Mouse (Mus musculus) ovary, postnatal 36 days (tissue): ENCODE measurements around the gene Ckm.

ENCODE experiments used
- DNase-seq: peaks from one replicate; pipeline ENCODE4 v3.0.0; 2022; ENCODE audit warnings: low spot score, mixed read lengths

Ckm gene

DNA sequence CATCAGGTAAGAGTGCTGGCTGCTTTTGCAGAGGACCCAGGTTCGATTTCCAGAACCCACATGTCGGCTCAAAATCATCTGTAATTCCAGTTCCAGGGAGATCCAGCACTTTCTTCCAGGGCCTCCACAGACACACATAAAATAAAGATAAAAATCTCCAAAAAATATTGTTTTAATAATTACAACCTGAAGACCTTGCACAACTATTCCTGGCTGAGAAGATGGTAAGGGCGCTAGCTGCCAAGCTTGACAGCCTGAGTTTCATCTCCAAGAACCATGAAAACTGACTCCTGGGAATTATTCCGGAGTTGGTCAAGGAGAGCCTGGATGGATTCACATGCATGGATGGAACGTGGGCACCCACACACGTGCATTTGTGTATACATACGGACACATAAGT lies at the start of gene Ckm:
TSS of gene Ckm (plus strand) at position 301 of the 400 bp plus-strand sequence.
- no peak for DNase-seq

DNA sequence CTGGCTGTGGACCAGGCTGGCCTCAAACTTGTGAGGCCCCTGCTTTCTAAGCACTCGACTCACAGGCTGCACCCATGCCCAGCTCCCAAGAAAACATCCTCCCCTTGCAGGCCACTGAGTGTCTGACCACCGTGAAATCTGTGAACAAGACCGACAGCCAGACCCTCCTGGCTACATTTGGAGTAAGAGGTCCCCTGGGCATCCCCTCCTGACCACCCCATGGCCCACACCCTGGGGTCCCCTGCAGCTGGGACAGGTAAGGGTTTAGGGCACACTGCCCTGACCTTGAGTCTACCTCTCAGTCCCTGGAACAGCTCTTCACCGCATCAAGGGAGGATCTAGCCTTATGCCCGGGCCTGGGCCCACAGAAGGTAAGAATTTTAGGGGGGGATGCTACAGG lies 49.6 kb upstream of the Ckm start:
- no peak for DNase-seq

DNA sequence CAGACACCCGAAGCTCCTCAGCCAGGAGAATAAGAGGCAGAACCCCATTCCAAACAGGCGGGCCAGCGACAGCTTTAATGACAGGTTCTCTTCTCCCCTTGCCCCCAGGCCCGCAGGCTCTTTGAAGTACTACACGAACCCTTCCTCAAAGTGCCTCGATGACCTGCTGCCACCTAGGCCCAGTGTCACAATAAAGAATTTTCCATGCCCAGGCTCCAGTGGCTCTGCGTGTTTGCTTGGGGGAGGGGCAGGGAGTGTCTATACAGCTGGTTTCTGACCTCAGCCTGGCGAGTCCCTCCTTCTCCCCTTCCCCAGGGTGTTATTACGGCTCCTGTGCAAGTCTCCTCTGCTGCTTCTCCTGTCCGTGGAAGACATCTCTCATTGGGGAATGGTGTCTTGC lies 48.3 kb upstream of the Ckm start:
- no peak for DNase-seq

DNA sequence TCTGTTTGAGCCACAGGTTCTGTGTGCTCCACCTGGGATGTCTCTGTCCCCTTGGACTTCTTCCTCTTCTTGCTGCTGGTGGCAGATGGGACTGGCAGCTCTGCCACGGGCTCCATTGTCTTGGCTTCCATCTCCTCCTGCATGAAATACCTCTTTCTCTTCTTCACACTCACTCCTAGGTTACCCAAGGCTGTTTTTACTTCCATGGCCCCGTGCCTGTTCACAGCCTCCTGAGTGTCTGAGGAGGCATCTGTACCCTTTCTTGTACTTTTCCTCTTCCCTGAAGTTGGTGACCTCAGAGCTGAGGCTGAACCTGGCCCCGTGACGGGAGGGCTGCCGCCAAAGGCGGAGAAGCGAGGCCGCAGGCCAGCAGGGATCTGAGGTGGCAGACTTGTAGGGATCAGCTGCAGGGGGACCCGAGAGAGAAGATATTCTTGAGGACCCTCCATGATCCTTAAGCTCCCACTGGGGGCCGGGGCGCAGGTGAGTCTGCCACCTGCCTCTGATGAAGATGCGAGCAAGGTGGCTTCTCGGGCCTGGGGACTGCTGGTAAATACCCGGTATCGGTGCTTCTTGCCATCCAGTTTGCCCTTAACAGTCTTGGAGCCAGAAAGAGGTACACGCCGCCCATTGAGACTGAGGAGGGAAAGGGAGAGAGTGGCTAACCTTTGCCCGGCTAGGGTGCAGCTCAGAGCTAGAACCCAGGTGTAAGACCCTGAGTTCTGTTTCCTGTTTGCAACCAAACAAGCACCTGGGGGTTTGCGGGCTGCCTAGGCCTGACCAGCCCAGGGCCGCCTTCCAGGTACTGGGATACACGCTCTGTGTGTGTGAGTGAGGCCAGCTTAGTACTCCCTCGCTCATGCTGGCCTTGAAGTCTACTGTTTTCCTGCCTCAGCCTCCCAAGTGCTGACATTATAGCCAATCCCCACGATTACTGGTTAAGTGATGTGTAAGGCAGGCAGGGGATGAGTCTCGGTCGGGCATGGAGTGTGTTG lies 46.9 kb upstream of the Ckm start:
- DNase-seq: no peak

DNA sequence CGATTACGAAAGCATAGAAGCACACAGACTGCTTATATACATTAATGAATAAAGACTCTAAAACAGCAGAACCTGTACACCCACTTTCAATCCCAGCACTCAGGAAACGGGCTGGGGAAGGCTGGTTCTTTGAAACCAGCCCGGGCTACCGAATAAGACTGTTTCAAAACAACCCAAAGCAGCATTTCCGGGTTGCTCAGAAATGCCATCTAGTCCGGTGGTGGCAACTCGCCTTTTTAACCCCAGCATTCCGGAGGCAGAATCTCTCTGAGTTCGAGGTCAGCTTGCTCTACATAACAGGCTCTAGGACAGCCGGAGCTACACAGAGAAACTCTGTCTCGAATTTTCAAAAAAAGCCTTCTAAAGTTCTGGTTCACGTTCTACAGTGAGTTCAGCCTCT lies 45.9 kb upstream of the Ckm start:
- DNase-seq: no peak

DNA sequence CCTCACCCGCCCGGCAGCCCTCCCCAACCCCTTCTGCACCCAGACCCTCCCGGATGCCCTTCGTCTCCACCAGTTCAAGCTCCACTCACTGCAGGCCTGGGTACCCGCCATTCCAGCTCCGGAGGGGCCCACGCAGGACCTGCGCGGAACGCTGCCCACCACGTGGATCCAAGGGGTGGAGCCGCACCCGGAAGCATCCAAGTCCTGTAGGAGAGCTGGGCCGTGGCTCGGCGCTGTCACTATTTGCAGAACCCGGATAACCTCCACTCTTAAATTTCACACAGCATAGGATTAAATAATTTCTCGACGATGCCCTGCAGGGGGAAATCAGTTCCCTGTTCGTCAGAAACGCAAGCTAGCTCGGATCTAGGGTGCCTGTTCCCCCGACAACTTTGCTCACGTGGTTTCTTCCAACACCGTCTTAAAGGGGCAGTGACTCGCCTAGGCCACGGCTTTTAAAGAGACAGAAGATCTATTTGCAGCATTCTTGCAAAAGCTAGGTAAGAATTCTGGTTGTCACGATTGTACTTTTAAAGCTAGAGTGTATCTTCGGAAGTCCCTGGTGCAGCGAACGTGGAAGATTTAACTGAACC lies 45.2 kb upstream of the Ckm start, which contains the start of the genes Cd3eap and Ppp1r13l:
TSS of gene Cd3eap (minus strand) at position 185 of the 593 bp plus-strand sequence.
TSS of gene Ppp1r13l (plus strand) at position 451 of the 593 bp plus-strand sequence.
- peak; percentile 85 for DNase-seq

DNA sequence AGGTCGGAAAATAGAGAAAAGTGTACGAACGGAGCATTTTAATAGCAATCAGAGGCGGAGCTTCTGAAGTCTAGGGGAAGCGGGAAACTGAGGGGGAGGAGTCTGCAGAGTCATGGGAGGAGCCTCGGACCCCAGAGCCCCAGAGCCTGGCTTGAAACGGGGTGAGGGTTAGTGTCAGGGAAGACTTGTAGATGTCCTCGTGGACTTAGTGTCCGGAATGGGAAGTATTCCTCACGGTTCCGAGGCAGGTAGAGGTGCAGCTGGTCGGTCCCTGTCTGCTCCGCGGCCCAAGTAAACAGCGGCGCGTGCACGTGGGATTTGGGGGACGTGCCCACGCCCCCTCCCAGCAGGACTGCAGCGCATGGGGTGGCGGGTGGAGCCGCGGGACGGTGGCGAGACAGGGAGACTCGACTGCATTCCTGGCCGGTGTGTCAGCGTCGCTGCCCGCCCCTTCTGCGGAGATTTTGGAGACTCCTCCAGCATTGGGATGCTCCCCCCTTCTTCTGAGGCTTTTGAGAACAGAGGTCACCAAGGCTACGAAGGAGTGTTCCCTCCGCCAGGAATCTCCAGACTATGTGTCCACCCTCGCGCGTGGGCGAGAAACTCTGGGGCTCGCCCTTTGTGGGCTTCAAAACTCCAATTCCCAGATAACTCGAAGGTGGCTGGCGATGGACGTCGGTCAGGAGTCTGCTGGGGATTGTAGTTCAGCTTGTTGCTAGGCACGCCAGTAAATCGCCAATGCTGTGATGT lies 44.5 kb upstream of the Ckm start:
- peak; percentile 66 for DNase-seq

DNA sequence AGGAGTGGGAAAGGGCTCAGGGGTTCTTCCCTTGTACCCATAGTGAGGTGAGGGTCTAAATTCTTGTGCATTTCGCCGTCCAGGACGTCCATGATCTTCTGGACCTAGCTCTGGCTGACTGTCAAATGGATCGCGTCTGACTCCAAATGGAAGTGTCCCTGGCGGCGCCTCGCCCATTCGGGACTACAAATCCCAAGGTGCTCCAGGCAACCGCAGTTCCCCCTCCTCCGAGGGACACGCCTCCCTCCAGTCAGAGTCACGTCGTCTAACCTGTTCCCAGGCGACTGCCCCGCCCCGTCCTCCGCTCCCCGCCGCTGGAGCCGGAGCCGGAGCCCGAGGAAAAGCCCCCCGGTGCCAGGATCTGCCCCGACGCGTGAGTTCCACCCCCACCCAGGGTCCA lies 43.6 kb upstream of the Ckm start:
- peak; percentile 88 for DNase-seq

DNA sequence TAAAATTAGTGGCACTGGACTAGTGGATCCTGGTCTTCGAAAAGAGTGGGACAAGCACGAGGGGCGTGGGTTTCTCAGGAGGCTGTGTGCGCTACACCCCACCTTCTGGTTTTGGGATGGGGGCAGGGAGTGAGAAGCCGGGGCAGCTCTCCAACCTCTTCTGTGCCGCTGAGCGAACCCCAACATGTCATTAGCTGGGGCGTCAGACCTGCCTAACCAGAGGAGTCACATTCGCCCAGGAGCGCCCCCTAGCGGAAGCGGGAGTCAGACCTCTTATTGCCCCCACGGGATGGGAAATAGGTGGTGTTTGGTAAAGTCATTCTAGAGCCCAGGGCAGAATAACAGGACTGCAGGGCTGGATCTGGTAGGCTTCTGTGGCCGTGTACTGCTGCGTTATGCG lies 42.9 kb upstream of the Ckm start:
- DNase-seq: peak; percentile 75

DNA sequence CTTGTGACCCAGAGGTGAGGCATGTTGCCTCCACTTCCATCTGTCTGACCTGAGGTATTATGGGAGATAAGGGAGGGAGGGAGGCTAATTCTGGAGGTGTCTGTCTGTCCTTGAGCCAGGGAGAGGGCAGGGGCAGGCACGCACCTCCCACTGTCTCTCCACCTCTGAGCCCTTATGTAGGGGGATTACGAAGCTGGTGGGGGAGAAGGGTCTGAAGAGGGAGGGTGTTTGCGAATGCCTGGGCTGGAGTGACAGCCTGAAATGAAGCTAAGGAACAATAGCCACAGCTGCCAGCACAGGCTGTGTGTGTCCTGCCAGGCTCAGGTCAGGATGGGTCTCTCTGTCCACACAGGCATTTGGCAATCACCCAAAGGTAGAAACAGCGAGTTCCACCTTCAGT lies 42.3 kb upstream of the Ckm start:
- no peak for DNase-seq

DNA sequence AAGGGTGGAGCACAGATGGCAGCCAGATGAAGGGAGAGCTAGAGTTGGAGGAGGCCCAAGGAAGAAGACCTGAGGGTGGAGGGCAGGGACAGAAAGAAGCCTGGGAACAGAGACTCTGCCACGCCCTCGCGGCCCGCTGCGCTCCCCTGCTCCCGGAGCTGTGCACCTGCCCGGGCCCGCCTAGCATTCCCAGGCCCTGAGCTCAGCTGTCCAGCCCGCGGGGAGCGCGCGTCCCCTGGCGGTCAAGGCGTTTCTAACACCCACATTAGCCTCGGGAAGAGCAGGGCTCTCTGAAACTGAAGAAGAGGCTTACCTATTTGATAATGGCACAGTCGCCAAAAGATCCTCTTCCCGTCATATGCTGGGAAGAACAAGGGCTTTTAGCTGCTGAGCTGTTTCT lies 40.7 kb upstream of the Ckm start:
- DNase-seq: peak; percentile 81

DNA sequence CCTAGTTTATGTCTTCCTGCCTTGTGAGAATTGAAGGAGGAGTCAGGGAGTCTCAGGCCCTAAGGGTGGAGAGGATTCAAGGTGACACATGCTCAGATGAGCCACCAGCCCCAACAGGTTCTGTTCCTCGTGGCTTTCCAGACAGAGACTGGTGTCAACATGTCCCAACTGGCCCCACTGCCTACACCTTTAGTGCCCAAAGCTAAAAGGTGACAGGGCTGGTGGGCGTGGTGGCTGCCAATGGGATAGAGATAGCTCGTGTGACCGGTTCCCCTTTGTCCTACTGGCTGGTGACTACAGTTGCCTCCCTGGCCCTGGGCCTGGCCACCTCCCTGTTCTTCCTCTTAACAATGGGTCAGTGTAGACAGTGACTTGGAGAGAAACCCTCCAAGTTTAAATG lies 39.2 kb upstream of the Ckm start:
- DNase-seq: no peak

DNA sequence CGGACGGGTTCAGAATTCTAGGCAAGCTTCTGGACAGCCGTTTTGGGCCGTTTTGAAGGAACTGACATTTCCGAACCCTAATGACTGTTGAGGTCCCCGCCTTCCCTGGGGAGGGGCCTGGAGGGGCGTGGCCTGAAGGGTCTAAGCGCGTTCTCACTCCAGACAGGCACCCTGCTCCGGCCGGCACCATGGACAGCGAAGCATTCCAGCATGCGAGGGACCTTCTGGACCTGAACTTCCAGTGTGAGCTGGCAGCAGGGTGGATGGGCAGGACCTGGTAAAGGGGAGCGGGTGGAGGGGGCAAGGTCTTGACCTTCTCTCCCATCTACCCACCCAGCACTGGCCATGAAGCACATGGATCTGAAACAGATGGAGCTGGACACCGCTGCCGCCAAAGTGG lies 36.2 kb upstream of the Ckm start:
- DNase-seq: peak; percentile 57

DNA sequence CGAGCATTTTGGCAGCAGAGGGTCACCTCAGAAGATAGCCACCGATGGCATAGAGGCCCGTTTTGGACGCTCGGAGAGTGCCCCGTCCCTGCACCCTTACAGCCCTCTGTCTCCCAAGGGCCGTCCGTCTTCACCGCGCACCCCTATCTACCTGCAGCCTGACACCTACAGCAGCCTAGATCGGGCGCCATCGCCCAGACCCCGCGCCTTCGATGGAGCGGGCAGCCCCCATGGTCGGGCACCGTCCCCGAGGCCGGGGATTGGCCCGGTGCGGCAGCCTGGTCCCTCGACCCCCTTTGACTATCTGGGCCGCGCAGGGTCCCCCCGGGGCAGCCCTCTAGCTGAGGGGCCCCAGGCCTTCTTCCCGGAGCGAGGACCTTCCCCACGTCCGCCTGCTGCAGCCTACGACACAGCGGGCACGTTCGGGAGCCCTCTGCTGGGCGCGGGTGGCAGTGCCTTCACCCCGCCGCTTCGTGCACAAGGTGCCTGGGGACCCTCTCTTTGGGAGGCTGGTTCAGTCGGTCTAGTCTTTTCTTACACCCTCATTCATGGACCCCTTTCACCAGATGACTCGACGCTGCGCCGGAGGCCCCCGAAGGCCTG lies 34.7 kb upstream of the Ckm start:
- peak; percentile 58 for DNase-seq

DNA sequence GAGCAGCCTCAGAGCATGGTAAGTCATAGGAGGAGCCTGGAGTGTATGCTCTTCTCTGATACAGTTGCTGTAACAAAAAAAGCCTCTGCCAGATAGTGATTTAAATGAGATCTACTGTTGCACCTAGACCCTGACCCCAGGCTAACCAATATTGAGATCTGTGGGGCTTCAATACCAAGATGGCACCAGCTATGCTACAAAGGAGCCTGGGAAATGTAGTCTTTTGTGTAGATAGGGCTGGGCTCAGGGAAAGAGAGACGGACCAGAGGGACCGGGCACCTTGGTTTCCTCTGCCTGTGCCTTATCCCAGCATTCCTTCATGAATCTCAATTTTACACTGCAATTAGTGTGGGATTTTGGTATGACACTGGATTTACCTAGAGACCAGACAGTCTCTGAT lies 31.2 kb upstream of the Ckm start:
- no peak for DNase-seq

DNA sequence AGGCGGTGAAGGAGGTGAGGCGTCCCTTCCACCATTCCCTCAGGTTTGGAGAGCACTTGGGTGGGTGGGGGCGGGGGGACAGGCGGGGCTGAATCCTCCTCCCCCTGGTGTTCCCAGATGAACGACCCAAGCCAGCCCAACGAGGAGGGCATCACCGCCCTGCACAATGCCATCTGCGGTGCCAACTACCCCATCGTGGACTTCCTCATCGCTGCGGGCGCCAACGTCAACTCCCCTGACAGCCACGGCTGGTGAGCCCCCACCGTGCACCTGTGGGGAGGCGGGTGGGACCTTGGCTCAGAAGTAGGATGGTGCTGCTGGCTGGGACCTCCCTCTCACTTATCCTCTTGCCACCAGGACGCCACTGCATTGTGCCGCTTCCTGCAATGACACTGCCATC lies 29.2 kb upstream of the Ckm start:
- DNase-seq: no peak

DNA sequence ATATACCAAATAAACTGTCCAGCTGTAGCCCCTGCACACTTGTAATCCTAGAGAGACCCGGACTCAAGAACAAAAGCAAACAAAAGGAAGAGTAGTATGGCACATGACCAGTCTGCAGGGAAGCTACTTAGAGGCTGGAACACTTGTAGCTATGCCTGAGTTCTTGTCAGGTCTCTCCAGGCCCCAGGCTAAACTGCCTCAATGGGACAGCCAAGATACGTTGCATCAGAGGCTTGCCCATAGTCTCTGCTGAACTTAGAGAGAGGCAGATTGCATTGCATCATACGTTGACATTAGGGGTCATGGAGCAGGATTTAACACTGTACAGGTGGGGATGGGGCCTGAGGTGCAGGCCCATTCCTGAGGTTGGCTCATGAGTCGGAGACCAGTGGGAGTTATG lies 28.6 kb upstream of the Ckm start:
- no peak for DNase-seq

DNA sequence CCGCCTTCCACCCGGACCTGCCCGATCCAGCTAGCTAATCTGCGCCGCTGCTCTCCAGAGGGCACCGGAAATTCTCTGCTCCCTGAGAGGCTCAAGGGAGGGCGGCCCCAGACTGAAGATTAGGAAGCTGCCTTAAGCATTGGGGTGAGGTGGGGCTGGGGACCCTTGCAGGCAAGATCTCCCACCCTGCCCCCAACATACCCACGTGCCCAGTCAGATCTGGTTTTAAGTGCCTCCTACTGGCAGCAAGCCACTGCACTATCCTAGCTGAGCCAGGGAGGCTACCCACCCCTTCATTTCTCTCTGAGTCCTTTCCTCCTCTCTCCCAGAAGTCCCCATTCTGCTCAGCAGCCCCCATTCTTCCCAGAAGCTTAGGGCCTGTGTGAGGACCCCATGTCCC lies 26.5 kb upstream of the Ckm start:
- no peak for DNase-seq

DNA sequence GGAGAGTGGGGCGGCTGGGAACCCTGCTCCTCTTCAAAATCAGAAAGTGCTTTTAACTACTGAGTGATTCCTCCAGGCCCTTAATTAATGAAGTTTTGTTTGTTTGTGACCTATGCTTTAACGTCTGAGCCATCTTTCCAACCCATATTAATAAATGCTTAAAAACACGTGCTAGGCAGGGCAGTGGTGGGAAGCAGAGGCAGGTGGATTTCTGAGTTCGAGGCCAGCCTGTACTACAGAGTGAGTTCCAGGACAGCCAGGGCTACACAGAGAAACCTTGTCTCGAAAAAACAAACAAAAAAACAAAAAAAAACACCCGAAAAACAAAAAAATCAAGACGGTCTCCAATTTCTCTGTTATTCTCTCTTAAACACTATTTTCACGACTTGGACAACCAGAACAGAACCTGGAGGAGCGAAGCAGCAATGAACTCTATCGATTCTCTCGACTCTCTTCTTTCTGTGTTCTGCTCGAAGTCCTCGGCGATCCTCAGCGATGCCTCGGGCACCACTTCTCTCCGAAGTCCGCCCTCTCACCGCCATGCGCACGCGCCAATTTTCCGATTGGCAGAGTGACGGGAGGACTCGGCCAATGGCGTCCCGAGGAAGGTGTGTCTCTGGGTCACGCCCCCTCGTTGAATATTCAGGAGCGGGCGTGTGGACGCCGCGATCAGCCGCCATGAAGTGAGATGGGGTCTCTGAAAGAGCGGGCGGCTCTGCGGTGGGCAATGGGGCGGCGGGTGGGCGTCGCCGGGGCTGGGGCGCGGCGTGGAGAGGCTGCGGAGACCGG lies 23.0 kb upstream of the Ckm start, which contains the start of gene Ercc2:
TSS of gene Ercc2 (plus strand) at position 634 of the 789 bp plus-strand sequence.
- peak; percentile 99 for DNase-seq

DNA sequence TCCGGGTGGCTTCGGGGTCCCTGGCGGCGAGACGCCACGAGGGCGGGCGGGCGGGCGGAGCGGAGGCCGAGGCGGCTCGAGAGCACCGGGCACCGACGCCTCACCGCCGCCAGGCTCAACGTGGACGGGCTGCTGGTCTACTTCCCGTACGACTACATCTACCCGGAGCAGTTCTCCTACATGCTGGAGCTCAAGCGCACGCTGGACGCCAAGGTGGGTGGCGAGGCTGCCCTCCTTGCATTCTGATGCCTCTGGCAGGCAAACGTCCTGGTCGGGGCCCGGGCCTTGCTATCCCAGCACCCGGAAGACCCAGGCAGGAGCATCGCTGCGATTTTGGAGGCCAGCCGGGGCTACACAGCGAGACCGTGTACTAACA lies 22.4 kb upstream of the Ckm start:
- DNase-seq: no peak

DNA sequence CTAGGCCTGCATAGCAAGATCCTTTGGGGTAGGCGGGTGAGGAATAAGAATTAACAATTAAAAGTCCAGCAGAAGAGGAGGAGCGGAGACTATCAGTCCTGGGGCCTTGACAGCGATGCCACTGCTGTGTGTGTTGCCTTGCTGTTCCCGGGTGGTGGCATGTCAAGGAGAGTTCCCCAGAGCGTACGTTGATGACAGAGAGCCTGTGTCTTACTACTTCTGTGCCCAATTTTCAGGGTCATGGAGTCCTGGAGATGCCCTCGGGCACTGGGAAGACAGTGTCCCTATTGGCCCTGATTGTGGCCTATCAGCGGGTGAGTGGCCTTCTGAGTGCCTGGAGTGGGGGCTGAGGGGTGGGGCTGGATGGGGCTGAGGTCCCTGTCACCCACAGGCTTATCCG lies 20.9 kb upstream of the Ckm start:
- DNase-seq: no peak
